Mouse (Mus musculus) neural tube, embryonic 15.5 days (tissue): ENCODE data around the gene Adsl. TPM values are rescaled to one million over a fixed set of nuclear protein-coding genes. Genes with fewer than 3 reads are reported as not detected.

Experiments
- ATAC-seq: fragments of 200-750 bp; cut with Nextera tagmentation; 2 replicates; pipeline ENCODE4 v1.8.0; 2017; ENCODE audit warnings: mild to moderate bottlenecking, moderate TSS enrichment, moderate library complexity; ENCODE audit not compliant: low FRiP score
- H3K27ac ChIP-seq: fragments of 300-500 bp; sonication (generic); replicated peaks from 2 replicates; pipeline ENCODE4 v1.5.1; 2015; ENCODE audit warnings: mild to moderate bottlenecking, inconsistent platforms
- H3K27me3 ChIP-seq: fragments of 300-500 bp; sonication (generic); replicated peaks from 2 replicates; pipeline ENCODE4 v1.6.1; 2015; ENCODE audit warnings: inconsistent platforms
- H3K36me3 ChIP-seq: fragments of 300-500 bp; sonication (generic); 2 replicates; pipeline ENCODE4 v1.6.1; 2015; ENCODE audit warnings: inconsistent platforms
- H3K4me1 ChIP-seq: fragments of 300-500 bp; sonication (generic); 2 replicates; pipeline ENCODE4 v1.6.1; 2015; ENCODE audit warnings: inconsistent platforms
- H3K4me2 ChIP-seq: fragments of 300-500 bp; sonication (generic); 2 replicates; pipeline ENCODE4 v1.6.1; 2015; ENCODE audit warnings: inconsistent platforms, mild to moderate bottlenecking, moderate library complexity
- H3K4me3 ChIP-seq: fragments of 300-500 bp; sonication (generic); replicated peaks from 2 replicates; pipeline ENCODE4 v1.5.1; 2015; ENCODE audit warnings: mild to moderate bottlenecking, inconsistent platforms
- H3K9ac ChIP-seq: fragments of 300-500 bp; sonication (generic); replicated peaks from 2 replicates; pipeline ENCODE4 v1.6.1; 2015; ENCODE audit warnings: mild to moderate bottlenecking, inconsistent platforms
- H3K9me3 ChIP-seq: fragments of 300-500 bp; sonication (generic); replicated peaks from 2 replicates; pipeline ENCODE4 v1.6.1; 2016; ENCODE audit warnings: inconsistent platforms
- WGBS: fragments of 180-500 bp; shearing (Covaris S2); methylation state at CpG from one replicate; pipeline ENCODE4 v1.1.7; 2015; ENCODE audit warnings: mixed read lengths; 5-methylcytosine and 5-hydroxymethylcytosine counted together
- microRNA-seq: library from miRNA; unstranded; fragments of <30 nt; microRNA quantifications from one replicate; pipeline ENCODE4, GENCODE M21; 2017
- polyA plus RNA-seq: library from polyadenylated mRNA; unstranded; fragments of >200 nt; fragmentation: Nextera tagmentation; extraction: Ambion mirVana; gene quantifications from 2 replicates; pipeline ENCODE4 v1.2.1, GENCODE M21; 2015

The Adsl gene
- polyA plus RNA-seq, 1 experiment from 2014 or later: 111 TPM

GRCm38 (mm10) chr15:81012359-81012758, 64.1 kb downstream of the Adsl start:
- no peak overlapping the region for H3K27ac ChIP-seq
- H3K9ac ChIP-seq: no peak overlapping the region
- H3K4me3 ChIP-seq: no peak overlapping the region
- 92% methylated on average over 4 of the region's 4 CpGs for WGBS
- no peak overlapping the region for H3K4me2 ChIP-seq
- ATAC-seq: no peak
- H3K4me1 ChIP-seq: no peaks in the 10 kb centered on the region
- no peaks in the 10 kb centered on the region for H3K27me3 ChIP-seq
- H3K36me3 ChIP-seq: peaks cover 83% of the 10 kb centered on the region
- no peaks in the 10 kb centered on the region for H3K9me3 ChIP-seq

- Histone ChIP-seq H3K4me3 (no peak overlapping the region), H3K27me3 (no peaks in the 10 kb centered on the region), H3K9me3 (no peaks in the 10 kb centered on the region), H3K36me3 (peaks cover 89% of the 10 kb centered on the region), H3K9ac (no peak overlapping the region), H3K4me1 (no peaks in the 10 kb centered on the region), H3K4me2 (no peak overlapping the region), H3K27ac (no peak overlapping the region)
- ATAC-seq: no peak
- 91% methylated on average over 7 of the region's 7 CpGs for WGBS
Observed at GRCm38 (mm10) chr15:81013186-81013585, 64.9 kb downstream of the Adsl start.

- Histone ChIP-seq H3K27me3 (no peaks in the 10 kb centered on the region), H3K4me1 (no peaks in the 10 kb centered on the region), H3K36me3 (peaks cover 86% of the 10 kb centered on the region), H3K4me2 (no peak overlapping the region), H3K27ac (no peak overlapping the region), H3K4me3 (no peak overlapping the region), H3K9me3 (no peaks in the 10 kb centered on the region), H3K9ac (no peak overlapping the region)
- ATAC-seq: no peak
- WGBS: 83% methylated on average over 5 of the region's 5 CpGs
Observed at GRCm38 (mm10) chr15:81015068-81015744, 66.9 kb downstream of the Adsl start.

GRCm38 (mm10) chr15:81016488-81016887, 68.2 kb downstream of the Adsl start:
- Histone ChIP-seq H3K4me2 (no peak overlapping the region), H3K9ac (no peak overlapping the region), H3K4me1 (no peaks in the 10 kb centered on the region), H3K27ac (no peak overlapping the region), H3K4me3 (no peak overlapping the region), H3K27me3 (no peaks in the 10 kb centered on the region), H3K9me3 (no peaks in the 10 kb centered on the region), H3K36me3 (peaks cover 82% of the 10 kb centered on the region)
- ATAC-seq: no peak
- 87% methylated on average over 10 of the region's 10 CpGs for WGBS

- no peak for ATAC-seq
- Histone ChIP-seq H3K27me3 (no peaks in the 10 kb centered on the region), H3K36me3 (peaks cover 80% of the 10 kb centered on the region)
Observed at GRCm38 (mm10) chr15:81017308-81017707, 69.0 kb downstream of the Adsl start.

More at GRCm38 (mm10) chr15:81017308-81017707, 69.0 kb downstream of the Adsl start:
- H3K4me3 ChIP-seq: no peak overlapping the region
- WGBS: 93% methylated on average over 7 of the region's 7 CpGs
- no peak overlapping the region for H3K4me2 ChIP-seq
- no peak overlapping the region for H3K9ac ChIP-seq
- H3K9me3 ChIP-seq: no peaks in the 10 kb centered on the region
- no peak overlapping the region for H3K27ac ChIP-seq
- H3K4me1 ChIP-seq: no peaks in the 10 kb centered on the region

Small RNA genes within 50 kb of the gene (microRNA-seq; reads per million reads assigned to microRNA genes)
- gene Mir5113: 9.2 reads per million, percentile 24 among the genes with 10 or more reads in this experiment

Other genes starting within 250 kb of the Adsl start
- gene Tnrc6b, start 237.2 kb upstream of the Adsl start, polyA plus RNA-seq: 30.3 and 33.2 TPM in 2 replicates
- 71.6 and 79.1 TPM in 2 replicates for gene Sgsm3, start 29.3 kb downstream of the Adsl start, polyA plus RNA-seq
- gene Mrtfa, start 242.3 kb downstream of the Adsl start, polyA plus RNA-seq: 26.9 and 27.9 TPM in 2 replicates